Mouse (Mus musculus) mouse trophoblast stem cell (cell line): ENCODE results near the gene Stard5.

Experiments used
- in situ Hi-C, 2 experiments: fragments of 300-500 bp; cut with MseI, MboI; formaldehyde crosslinking; loops; 2 replicates in 1 of 2; 3 replicates in 1 of 2; pipeline ENCODE4 v1.15.1; 2025

The Stard5 gene

DNA sequence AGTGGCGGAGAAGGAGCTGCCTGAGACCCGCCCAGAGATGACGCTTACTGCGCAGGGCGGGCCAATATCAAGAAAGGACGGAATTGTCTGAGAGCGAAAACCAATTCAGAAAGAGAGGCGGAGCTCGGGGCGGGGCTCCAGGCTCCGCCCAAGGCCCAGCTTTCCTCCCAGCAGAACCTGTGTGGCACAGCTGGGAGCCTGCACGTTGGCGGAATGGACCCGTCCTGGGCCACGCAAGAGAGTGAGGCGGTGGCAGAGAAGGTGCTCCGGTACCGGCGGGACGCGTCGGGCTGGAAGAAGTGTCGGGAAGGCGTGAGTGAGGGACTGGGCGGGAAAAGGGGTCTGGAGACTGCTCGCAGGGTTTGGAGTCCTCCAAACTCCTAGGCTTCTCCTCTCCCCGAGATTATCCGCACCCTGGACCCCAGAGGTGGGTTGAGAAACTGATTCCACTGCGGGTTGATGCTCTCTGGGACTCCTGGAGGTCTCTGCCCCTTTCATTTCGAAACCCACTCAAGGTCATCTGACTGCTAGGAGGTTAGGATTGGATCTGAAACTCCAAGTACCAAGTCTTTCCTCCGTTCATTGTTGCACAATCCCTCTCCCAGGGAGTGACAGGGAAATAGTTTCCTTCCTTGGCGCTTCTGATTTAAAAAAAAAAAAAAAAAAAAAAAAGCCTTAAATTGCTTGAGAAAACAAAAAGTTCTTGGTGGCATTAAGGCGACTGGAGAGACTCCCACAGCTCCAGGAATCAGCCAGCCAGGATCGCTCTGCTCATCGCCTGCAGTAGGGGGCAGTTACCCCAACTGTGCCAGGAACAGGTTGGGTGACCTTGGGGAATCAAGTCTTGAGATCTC is at the start of gene Stard5:
Stard5 (plus strand) TSS at position 132 of the 854 bp plus-strand sequence.
- in situ Hi-C loops: no loop called here

DNA sequence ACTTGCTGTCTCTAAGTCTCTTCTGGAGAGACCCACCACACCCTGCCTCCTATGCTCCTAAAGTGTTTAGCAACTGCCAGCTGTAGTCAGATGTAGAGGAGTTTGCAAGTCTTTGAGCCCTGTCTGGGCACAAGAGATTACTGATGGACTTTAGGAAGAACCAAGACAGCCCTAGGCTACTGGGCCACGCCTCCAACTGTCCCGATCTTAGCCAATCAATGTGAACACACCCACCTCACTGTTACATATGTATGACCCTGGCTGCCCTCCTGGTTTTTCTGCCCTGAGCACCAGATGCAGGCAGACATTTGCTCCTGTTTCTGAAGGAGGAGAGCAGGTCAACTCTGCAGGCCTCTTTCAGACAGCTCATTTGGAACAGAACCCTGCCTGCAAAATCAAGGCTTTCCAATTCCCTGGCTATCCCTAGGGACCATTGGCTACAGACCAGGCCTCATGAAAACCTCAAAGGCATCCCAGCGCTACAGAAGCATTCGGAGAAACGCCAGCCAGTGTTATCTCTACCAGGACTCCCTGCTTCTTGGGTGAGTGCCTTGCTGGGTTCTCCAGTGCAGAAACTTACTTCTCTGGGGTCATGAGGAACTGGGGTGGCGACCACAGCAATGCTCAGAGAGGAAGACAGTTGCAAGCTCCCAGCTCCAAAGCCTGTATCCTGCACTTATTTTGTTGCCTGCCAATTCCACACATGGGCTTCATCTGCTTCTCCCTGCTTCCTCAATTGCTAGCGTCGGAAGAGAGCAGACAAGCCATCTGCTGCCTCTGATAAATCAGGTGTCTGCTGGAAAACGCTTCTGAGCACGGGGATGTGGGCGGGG is 46.9 kb upstream of the Stard5 start, which contains the start of gene Tmc3:
Tmc3 (plus strand) TSS at position 289 of the 833 bp plus-strand sequence.
- in situ Hi-C loops: no loop called here

DNA sequence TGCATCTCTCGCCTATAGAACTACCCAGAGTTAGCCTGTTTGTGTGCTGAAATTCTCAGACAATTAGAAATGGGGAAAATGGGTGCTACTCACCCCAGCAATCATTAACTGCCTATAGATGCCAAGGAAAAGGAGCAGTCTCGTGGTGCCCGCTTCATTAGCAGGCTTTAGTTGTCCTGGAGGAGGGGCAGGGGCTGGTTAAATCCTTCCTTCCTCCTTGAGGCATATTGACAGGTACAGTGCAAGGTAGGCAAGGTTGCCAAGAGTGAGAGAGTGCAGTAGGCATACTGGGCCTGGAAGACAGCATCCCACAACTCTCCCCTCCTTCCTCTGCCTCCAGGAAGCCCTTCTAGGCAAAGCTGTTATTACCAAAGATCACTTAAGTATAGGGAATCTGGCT is 37.7 kb upstream of the Stard5 start:
- in situ Hi-C loops: no loop called here

DNA sequence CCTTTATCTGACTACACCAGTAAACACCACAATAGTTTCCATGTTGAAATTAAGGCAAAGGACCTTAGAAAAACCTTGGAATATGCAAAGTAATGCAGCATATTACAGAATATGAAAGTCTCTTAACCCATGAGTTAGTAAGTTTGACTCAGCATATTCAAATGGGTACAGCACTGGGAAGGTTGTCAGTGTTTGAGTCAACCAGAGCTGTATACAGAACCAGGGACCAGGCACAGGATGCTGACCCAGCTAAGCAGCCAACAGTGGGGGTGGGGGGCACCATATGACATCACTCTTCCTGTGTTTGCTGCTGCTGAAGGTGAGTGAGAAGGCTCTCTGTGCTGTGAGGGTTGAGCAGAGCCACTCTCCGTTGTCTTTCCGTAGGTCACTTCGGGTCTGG is 34.7 kb upstream of the Stard5 start:
- in situ Hi-C loops: no loop called here

DNA sequence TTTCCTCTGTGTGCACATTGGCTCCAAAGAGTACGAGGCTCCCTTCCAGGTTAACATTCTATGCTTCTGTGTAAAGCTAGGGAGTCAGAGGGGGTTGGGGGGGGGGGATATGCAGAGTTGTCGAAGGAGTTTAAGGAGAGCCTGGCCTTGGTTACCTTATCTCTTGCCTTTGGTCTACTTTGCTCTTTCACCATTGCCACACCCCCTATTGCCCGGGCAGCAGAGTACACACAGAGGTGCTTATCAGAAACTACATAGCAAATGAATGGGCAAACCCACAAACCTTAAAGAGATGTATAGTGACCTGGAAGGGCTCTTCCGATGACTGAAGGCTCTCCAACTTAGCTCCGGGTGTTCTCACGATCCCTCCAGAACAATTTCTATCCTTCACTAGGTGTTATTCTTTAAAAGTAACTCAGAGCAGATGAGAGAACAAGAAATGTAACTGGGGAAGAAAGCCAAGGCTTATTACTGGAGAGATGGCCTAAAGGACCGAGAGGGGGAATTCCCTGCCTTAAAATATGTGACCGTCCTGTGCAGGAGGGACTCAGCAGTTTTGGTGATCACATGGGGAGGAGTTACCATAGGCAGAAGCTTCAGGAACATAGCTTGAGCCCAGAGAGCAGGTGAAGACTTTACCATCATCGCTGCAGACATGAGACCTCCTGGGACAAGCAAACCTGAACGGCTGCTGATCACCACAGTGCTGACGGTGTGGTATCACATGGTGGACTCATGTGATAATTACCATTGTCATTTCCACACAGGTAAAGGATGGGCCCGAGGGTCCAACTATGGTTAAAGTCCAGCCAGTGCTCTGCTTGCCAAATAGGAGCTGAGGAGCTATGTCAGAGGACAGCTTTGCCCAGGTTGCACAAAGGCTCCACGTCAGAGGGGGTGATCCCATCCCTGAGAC is 32.5 kb upstream of the Stard5 start:
- in situ Hi-C loops: no loop called here

DNA sequence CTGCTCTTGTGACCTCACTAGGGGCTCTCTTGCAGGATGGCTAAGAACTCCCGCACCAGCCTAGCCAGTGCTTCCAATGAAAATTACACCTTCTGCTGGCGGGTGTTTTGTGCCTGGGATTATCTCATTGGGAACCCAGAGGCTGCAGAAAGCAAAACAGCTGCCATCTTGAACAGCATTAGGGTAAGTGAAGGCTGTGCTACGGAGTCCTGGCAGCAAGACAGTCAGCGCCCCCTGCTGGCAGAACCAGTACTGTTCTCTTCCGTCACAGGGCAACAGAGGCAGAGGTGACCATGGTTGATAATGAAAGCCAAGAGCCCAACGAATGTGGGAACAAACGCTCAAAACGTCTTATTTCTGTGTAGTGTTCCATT is 31.9 kb upstream of the Stard5 start:
- in situ Hi-C loops: no loop called here

DNA sequence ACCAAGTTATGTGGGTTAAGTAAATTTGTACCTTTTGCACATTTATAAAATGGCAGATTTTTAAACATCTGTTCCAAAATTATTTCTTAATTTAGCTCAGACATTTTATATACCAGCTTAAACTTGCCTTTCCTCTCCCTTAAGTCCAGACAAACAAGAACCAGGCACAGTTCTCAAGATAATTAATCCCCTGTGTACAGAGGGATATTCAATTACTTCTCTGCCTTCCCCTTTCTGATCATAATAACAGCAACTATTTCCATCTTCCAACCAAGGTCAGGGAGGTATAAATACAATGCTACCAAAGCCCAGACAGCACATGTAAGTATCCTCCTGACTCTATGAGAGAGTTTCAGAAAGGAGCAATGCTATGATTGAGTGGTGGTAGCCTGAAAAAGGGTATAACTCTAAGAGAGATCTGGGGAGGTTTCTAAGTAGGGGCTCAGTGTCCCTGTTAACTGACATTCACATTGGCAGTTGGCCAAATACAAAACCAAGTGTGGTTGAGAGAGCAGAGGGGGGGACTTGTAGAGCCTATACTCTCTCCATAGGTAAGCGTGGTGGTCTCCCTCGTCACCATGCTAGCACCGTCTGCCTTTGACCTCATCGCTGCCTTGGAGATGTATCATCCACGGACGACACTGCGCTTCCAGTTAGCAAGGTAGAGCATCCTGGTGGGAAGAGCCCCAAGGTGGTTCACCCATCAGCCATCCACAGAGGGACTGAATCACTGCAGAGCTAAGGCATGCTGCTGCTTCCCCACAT is 27.4 kb upstream of the Stard5 start:
- in situ Hi-C loops: no loop called here

DNA sequence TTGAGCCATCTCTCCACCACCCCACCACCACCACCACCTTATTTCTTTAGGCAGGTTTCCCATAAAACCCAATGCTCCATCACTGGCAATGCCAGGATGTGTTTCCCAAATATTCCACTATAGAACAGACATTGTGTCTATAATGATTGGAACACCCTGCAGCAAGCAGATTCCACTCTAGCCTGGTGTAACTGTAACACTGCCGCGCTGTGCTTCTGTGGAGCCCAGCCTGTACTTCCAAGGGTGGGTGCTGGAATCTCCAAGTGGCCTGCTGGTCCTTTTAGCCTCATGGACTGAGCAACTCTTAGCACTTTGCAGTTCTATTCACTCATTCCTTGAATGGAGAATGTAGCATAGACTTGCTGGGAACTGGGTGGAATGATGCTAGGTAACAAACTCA is 25.0 kb upstream of the Stard5 start:
- in situ Hi-C loops: no loop called here

DNA sequence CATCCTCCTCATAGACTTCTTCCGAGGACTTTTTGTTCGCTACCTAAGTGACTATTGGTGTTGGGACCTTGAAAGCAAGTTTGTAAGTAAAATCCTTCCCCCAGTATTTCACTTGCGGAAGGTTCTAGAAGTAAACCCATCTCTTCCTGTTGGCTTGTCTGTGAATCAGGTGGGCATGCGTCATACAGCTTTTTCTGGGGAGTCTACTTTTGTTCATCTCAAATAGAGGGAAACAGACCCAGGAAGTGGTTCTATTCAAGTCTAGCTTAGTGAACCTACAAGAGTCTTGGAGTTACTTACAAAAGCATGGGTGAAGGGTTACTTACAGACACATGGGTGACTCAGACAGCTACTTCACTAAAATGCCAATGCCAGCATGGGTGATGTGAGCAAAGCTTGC is 21.9 kb upstream of the Stard5 start:
- in situ Hi-C loops: no loop called here

DNA sequence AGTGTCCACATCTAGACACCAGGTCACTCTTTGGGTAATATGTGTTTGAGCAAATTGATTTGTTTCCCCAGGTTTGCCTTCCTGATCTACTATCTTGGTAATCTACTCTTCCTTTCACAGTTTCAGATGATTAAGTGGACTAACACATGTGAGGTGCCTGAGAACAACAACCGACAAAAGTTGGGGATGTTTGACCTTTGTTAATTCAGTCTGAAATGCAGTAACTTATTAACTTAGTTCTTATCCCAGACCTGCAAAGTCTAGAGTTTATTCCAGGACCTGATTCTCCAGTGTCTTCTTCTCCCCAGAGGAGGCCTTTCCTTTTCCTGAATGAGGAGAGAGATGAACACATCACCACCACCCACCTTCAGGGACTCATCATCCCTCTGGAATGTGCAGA is 19.9 kb upstream of the Stard5 start:
- in situ Hi-C loops: no loop called here

DNA sequence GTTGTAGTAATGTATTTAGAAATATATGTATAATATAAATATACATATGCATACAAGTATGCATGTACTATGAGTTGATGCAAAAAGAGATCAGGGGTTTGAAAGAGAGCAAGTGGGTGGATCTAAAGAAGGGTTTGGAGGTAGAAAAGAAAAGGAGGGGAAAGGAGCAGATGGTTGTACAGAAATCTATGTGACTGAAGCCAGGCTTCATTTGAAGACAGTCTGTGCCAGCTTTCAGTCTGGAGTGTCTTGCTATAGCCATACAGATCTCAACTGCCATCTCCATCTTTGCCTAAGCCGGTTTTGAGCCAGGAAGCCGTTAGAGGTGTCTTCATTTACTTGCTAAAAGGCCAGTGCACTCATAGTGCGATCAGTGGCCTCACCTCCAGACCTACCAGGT is 16.5 kb upstream of the Stard5 start:
- in situ Hi-C loops: no loop called here

DNA sequence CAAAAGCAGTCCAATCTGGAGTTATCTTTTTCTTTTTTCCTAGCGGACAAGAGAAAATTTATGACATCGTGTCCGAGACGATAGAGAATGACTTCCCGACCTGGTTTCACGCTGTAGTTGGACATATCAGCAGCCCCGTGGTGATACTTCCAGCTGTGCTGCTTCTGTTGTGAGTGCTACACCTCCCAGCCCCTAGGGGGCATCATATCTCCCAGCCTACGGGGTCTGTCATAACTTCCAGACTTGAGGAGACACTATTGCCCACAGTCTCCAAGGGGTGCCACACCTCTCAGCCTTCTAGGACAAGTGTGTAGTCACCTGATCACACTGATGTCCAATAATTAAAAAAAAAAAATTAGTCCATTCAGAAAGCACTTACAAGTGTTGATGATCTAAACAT is 15.9 kb upstream of the Stard5 start:
- in situ Hi-C loops: no loop called here

DNA sequence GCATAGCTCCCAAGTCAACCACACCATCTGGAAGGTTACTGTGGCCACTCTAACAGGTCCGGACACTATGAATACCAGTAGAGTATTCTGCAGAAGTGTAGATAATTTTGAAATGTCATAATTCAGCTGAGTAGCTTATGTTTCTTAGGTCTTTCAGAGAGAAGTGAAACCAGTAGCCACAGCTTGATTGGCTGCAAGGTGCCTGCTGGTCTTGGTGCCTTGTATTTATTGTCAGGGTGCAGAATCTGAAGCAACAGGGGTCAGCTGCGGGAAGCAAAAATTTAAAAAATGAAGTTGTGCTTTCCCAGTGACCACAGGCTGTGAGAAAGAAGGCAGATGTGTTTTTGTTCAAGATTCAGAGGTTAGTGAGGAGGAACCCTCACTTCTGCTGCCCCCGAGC is 15.5 kb upstream of the Stard5 start:
- in situ Hi-C loops: no loop called here

DNA sequence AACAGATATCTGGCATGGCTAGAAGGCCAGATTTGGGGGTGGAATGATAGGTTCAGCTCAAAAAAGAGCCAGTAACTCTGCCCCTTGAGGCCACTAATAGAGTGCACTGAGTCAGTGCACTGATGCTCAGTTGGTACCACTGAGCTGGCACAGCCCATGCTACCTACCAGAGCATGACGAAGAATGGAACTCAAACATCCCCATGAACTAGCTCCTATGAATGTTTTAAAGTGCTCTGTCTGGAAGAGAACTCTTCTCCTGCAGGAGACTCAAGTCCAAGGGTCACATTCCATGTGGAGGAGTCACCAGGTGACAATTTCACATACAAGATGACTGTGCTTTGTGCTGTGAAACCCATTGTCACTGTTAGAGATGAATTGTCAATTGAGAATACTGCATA is 13.1 kb upstream of the Stard5 start:
- in situ Hi-C loops: no loop called here

DNA sequence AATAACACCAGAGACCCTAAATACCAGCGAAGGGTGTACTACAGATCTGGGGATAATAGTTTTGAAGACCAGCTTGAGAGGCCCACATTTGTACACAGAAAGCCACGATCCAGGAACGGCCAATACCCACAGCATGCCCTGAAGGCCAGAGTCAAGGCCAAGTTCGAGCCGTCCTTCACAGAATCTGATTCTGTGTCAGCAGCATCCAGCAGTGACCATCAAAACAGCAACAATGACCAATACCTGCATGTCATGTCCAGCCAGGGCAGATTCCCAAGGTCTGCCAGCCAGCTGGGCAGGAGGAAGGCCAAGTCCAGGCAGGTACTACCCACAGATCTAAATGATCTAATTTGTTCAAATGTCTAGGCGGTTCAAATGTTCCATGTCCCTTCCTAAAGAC is 9.2 kb upstream of the Stard5 start:
- in situ Hi-C loops: no loop called here

DNA sequence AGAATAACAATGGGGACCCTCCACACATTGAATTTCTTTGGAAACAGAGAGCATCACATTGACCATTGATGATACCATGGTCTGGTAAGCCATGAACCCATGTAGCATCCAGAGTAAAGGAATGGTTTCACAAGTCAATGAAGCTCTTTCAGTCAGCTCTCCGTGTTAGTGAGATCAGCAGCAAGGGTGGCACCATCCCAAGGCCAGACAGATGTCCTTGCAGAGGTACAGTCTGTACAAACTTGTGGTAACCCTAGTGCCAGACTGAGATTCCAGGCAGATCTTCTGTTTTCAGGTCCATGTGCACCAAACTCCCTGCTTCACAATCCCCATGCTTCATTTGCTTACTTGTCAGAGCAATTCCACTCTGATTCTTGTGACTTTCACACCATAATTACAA is 7.7 kb upstream of the Stard5 start:
- in situ Hi-C loops: no loop called here

DNA sequence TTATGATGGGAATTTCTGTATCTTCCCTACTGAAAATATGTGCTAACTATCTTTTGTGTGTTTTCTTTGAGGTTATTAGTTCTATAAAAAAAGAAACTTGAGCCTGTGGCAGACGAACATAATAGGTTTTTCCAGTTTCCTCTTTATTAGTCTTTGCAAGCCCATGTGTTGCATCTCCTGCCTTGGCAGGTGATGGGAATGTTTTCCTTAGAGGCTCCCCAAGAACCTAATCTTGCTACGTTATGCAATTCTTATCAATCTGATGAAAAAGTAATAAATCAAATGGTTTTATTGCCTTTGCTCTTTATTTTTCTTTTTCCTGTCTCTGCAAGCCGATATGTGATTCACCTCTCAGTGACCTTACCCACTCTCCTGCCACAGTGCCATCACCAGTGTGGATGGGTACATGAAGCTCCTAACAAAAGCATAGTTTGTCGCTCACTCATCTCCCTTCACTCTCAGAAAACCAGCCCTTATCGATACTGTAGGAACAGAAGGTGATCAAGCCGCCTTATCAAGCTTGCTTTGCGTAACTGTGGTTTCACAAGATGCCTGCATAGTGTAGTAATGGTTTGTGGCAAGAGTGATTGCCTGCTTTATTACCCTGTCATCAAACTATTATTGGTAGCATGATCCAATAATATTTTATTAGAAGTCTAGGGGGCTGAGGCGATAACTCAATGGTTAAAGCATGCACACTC is 5.1 kb upstream of the Stard5 start:
- in situ Hi-C loops: no loop called here

DNA sequence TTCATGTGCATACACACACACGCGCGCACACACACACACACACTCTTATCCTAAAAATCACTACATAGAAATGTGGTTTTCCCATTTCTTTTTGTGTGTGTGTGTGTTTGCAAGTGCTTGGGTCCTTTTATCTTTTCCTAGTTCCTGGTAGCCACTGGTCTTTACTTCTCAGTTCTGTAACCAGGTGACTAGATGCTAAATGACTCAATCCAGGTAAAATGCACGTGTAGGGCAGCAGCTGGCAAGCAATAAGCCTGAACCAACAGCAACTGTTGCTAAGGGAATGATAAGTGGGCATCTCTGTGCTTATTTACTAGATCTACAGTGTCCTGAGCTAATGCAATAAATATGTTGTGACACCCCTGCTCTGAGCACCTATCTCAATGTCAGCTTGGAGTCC is 4.4 kb upstream of the Stard5 start:
- in situ Hi-C loops: no loop called here

DNA sequence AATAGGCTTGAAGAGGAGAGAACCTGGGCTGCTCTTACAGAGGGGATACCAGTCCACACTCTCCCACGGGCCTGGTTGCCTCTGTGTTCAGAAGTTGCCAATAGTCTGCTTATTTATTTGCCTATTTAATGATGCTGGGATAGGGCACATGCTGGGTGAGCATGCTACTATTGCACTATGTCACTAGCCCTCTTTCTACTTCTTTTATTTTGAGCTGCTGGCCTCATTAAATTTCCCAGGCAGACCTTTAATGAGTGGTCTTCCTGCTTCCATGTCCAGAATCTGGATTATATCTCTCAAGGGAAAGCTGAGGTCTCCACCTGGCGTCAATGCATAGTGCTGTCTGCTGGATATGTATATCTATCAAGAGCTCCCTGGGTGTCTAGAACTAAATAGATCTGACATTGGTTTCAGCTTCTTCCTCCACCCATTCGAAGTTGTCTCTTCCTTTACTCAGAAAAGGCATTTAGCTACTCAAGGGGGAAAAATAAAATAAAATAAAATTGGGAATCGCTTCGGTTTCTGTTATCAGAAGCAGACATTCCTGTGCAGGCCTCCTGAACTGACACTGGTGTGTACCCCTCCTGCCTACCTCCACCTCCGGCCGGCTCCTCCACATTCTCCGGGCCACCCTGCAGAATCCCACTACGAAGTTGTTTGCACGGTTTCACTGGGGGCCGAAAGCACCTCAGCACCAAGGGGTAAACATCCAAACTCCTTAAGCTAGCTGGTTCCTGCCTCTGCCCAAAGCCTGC is 509 bp upstream of the Stard5 start:
- in situ Hi-C loops: no loop called here

DNA sequence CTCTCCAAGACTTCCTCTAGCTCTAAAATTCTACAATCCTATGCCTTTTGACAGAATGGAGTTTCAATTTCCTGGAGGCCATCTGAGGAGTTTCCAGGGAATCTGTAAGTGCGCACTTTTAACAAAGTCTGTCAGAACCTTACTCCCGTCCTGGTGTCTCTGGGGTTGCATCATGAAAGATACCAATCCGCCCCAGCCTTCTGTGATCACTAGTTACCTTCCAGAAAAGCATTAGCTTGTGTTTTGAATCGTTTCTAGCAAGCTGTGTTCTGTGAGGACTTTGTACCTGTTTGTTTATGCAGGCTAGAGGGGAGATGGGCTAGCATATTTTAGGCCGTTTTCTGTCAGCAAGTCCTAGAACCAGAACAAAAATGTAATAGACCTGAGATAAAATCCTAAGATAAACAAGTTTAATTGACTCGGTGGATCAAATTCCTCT is 942 bp downstream of the Stard5 start:
- in situ Hi-C loops: no loop called here
